21 mouse cellular contexts compared by ENCODE assay signal in the genomic region with DNA sequence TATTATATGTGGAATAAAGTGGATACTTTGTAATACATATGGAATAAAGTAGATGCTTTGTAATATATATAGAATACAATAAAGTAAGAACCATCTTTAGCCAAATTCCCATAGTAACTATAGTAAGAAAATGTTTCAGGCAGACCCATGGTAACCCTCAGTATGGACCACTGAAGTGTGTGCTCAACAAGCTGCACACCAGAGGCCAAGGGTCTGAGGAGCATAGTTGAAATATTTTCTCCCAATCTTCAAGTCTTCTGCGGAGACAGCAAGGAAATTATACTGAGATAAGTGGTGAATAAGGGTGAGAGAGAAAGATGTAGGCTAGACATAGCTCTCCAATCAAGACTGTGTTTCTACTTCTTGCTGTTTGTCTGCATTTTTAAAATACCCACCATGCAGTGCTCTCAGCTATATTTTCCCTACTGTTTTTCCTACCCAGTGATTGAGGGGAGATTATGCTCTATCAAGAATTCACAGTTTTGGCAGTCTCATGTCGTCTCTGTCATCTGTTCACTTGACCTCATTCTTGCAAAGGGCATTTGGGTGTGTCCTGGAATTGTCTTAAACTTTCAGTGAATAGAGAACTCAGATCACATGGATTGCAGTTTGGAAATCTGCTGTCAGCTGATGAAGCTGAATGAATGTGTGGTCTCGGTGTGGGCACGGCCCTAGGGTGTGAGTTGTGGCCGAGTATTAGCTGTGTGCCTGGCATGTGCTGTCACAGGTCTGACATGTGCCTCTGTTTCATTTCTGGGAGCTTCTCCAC.
DNase-seq lines count a peak whose midpoint lies in the region; ATAC-seq and TF ChIP-seq lines count a peak whose summit lies in the region.
"Had no signal": no experiment of that assay in that cellular context is flagged by ENCODE, and none has a peak within 500 bp of the region (broad histone marks: within the 10 kb centered on the region; RNA-seq: fewer than 3 reads in every experiment).

No protein-coding gene starts in this region.

- no peaks in the 10 kb centered on the region for H3K27me3 ChIP-seq in lung, postnatal 0 days (replicated peaks; ENCODE audit: insufficient read depth, low read length)
- H3K27me3 ChIP-seq: forebrain, embryonic 12.5 days; midbrain, embryonic 15.5 days had no signal

- H3K27ac ChIP-seq in lung, postnatal 0 days (ENCODE audit: low read length): no peak overlapping the region; the same call in 1 of the 2 replicates
- H3K27ac ChIP-seq: forebrain, embryonic 12.5 days; kidney, postnatal 0 days; left cerebral cortex, adult 2 months; midbrain, embryonic 15.5 days had no signal

- H3K4me2 ChIP-seq in lung, postnatal 0 days (replicated peaks; ENCODE audit: low read depth, low read length): no peak overlapping the region
- H3K4me2 ChIP-seq: forebrain, embryonic 12.5 days; heart, embryonic 11.5 days; midbrain, embryonic 15.5 days had no signal

- H3K9ac ChIP-seq in lung, postnatal 0 days (replicated peaks; ENCODE audit: low read depth): no peak overlapping the region
- H3K9ac ChIP-seq: forebrain, embryonic 12.5 days; midbrain, embryonic 15.5 days had no signal

- H3K4me3 ChIP-seq in lung, adult 2 months (replicated peaks; ENCODE audit: extremely low read depth, low read depth, low read length): no peak overlapping the region
- H3K4me3 ChIP-seq in lung, postnatal 0 days (ENCODE audit: low read depth, low read length): no peak overlapping the region
- H3K4me3 ChIP-seq: forebrain, embryonic 12.5 days; left cerebral cortex, adult 2 months; midbrain, embryonic 15.5 days had no signal

- 33% methylated on average over 5 of the region's 5 CpGs for WGBS in lung, adult 2 months
- 27% methylated on average over 5 of the region's 5 CpGs for WGBS in lung, postnatal 0 days

- no peaks in the 10 kb centered on the region for H3K36me3 ChIP-seq in lung, postnatal 0 days (ENCODE audit: insufficient read depth, low read length)
- H3K36me3 ChIP-seq: forebrain, embryonic 12.5 days; midbrain, embryonic 15.5 days had no signal

- TF ChIP-seq EP300 in lung, postnatal 0 days (IDR thresholded peaks at IDR 0.05): peak; percentile 64

- H3K4me1 ChIP-seq in lung, adult 2 months (ENCODE audit: control insufficient read depth, insufficient read depth, low read length): peaks cover 11% of the 10 kb centered on the region
- H3K4me1 ChIP-seq in lung, postnatal 0 days (ENCODE audit: insufficient read depth, low read depth, low read length): peaks cover 8% of the 10 kb centered on the region; the same call in 1 of the 2 replicates

- TF ChIP-seq CTCF in lung, adult 2 months (IDR thresholded peaks at IDR 0.05; ENCODE audit: insufficient read depth, low read length): no peak
- TF ChIP-seq CTCF in lung, postnatal 0 days (IDR thresholded peaks at IDR 0.05): no peak

- ATAC-seq in lung, postnatal 0 days: peak; percentile 60
- ATAC-seq in activated CD4-positive, CD25-positive, alpha-beta regulatory T cell, adult 4 months: no peak
- no peak for ATAC-seq in granulocyte monocyte progenitor cell, adult 5-6 weeks (replicated peaks; ENCODE audit: poor library complexity, severe bottlenecking)
- ATAC-seq: CD4-positive, CD25-positive, alpha-beta regulatory T cell, adult 4 months; midbrain, embryonic 15.5 days had no signal

- H3K9me3 ChIP-seq in lung, postnatal 0 days (ENCODE audit: low read length): no peaks in the 10 kb centered on the region
- H3K9me3 ChIP-seq: forebrain, embryonic 12.5 days; midbrain, embryonic 15.5 days had no signal

- DNase-seq in adrenal gland, adult (ENCODE audit: inconsistent age in 2 of 2, low spot score in 1 of 2): peak; percentile 36 to 76
- DNase-seq in adrenal gland, postnatal 10 days: no peak
- DNase-seq in lung, adult 18-20 months: peak; percentile 26 to 36
- DNase-seq in lung, adult 2 months: no peak
- peak; percentile 59 for DNase-seq in lung, postnatal 0 days (ENCODE audit: low spot score)
- DNase-seq in layer of hippocampus, adult 8-10 months (ENCODE audit: low spot score in 2 of 2): no peak
- DNase-seq: cerebellum, postnatal 36 days; heart, postnatal 10 days; kidney, adult 18-20 months; left cerebral cortex, postnatal 4 days; liver; right cerebral cortex, postnatal 14 days; thymus, postnatal 4 days had no signal

- TF ChIP-seq POLR2A in lung, adult 2 months (IDR thresholded peaks at IDR 0.05; ENCODE audit: borderline replicate concordance, extremely low read depth, low read depth, low read length): no peak

Comparison
In these comparisons a context has a peak if more than half of its experiments do, and no peak if none do; other contexts are left out.
1. DNase-seq: peak in adrenal gland, adult (2 of 2), lung, adult 18-20 months (2 of 2) and lung, postnatal 0 days (single experiment); none in adrenal gland, postnatal 10 days (single experiment), lung, adult 2 months (single experiment) and layer of hippocampus, adult 8-10 months (0 of 2).